Mouse (Mus musculus): ENCODE results near the gene Olfr1037. TPM values are rescaled to one million over a fixed set of nuclear protein-coding genes. Genes with fewer than 3 reads are reported as not detected.

Olfr1037 gene
- polyA plus RNA-seq, 1 experiment from 2014 or later = not detected

DNA sequence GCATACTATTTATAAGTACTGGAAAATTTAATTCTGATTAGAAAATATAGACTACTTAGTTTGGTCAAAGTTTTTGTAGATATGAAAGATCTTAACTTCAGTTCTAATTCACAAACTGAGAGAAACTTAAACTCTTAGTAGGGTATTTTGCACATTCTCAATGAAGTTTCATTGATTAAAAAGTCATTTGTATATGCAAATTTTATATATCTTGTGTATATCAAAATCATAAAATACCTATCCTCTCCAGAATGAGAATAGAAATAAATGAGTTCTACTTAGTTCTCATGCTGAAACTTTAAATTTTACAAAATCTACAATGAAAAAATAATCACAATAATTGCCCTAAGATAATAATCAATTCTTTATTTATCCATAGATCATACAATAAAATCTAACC lies 41.6 kb downstream of the Olfr1037 start, which contains the start of gene Olfr1034:
TSS of gene Olfr1034 (plus strand) at position 301 of the 400 bp plus-strand sequence.
- DNase-seq (ENCODE audit: low spot score) (no peak), ATAC-seq (no peak)
- H3K4me3 ChIP-seq (ENCODE audit: low read depth, low read length) = no peak within 1 kb of the TSS
- no peak within 1 kb of the TSS for H3K9ac ChIP-seq (replicated peaks; ENCODE audit: low read depth)
- no peak within 1 kb of the TSS for H3K27ac ChIP-seq (ENCODE audit: low read length)
- no peak for TF ChIP-seq EP300 (IDR thresholded peaks at IDR 0.05)
- no peak for TF ChIP-seq CTCF (IDR thresholded peaks at IDR 0.05)
- H3K4me2 ChIP-seq (replicated peaks; ENCODE audit: low read depth, low read length) = no peak within 1 kb of the TSS
- H3K4me1 ChIP-seq (ENCODE audit: insufficient read depth, low read depth, low read length) = no peaks in the 10 kb centered on the region
- H3K9me3 ChIP-seq (ENCODE audit: low read length) = no peaks in the 10 kb centered on the region
- no peaks in the 10 kb centered on the region for H3K27me3 ChIP-seq (replicated peaks; ENCODE audit: insufficient read depth, low read length)
- no peaks in the 10 kb centered on the region for H3K36me3 ChIP-seq (ENCODE audit: insufficient read depth, low read length)

Other genes starting within 250 kb of the Olfr1037 start
- not detected in 2 replicates for gene Olfr1019, start 241.9 kb downstream of the Olfr1037 start, polyA plus RNA-seq (2015; fragmentation: Nextera tagmentation; extraction: Ambion mirVana)
- gene Olfr1020, start 240.4 kb downstream of the Olfr1037 start, polyA plus RNA-seq (2015; fragmentation: Nextera tagmentation; extraction: Ambion mirVana) = not detected in 2 replicates
- gene Olfr1022, start 218.8 kb downstream of the Olfr1037 start, polyA plus RNA-seq (2015; fragmentation: Nextera tagmentation; extraction: Ambion mirVana) = not detected in 2 replicates
- gene Olfr1023, start 201.7 kb downstream of the Olfr1037 start, polyA plus RNA-seq (2015; fragmentation: Nextera tagmentation; extraction: Ambion mirVana) = not detected in 2 replicates
- not detected in 2 replicates for gene Olfr1024, start 182.3 kb downstream of the Olfr1037 start, polyA plus RNA-seq (2015; fragmentation: Nextera tagmentation; extraction: Ambion mirVana)
- gene Olfr1025-ps1, start 172.2 kb downstream of the Olfr1037 start, polyA plus RNA-seq (2015; fragmentation: Nextera tagmentation; extraction: Ambion mirVana) = not detected in 2 replicates
- not detected in 2 replicates for gene Olfr1026, start 165.8 kb downstream of the Olfr1037 start, polyA plus RNA-seq (2015; fragmentation: Nextera tagmentation; extraction: Ambion mirVana)
- gene Olfr1028, start 136.9 kb downstream of the Olfr1037 start, polyA plus RNA-seq (2015; fragmentation: Nextera tagmentation; extraction: Ambion mirVana) = not detected in 2 replicates
- gene Olfr1029, start 113.5 kb downstream of the Olfr1037 start, polyA plus RNA-seq (2015; fragmentation: Nextera tagmentation; extraction: Ambion mirVana) = not detected in 2 replicates
- gene Olfr1030, start 108.1 kb downstream of the Olfr1037 start, polyA plus RNA-seq (2015; fragmentation: Nextera tagmentation; extraction: Ambion mirVana) = not detected in 2 replicates
- gene Olfr1031, start 97.1 kb downstream of the Olfr1037 start, polyA plus RNA-seq (2015; fragmentation: Nextera tagmentation; extraction: Ambion mirVana) = not detected in 2 replicates
- not detected in 2 replicates for gene Olfr1032, start 81.8 kb downstream of the Olfr1037 start, polyA plus RNA-seq (2015; fragmentation: Nextera tagmentation; extraction: Ambion mirVana)
- gene Olfr1033, start 66.8 kb downstream of the Olfr1037 start, polyA plus RNA-seq (2015; fragmentation: Nextera tagmentation; extraction: Ambion mirVana) = 3.4 and 8.8 TPM in 2 replicates
- 0.06 TPM in 1 of 2 replicates, not detected in the other for gene Olfr1034, start 41.5 kb downstream of the Olfr1037 start, polyA plus RNA-seq (2015; fragmentation: Nextera tagmentation; extraction: Ambion mirVana)
- gene Olfr1036, start 13.4 kb downstream of the Olfr1037 start, polyA plus RNA-seq (2015; fragmentation: Nextera tagmentation; extraction: Ambion mirVana) = not detected in 2 replicates
- gene Olfr1039, start 48.5 kb upstream of the Olfr1037 start, polyA plus RNA-seq (2015; fragmentation: Nextera tagmentation; extraction: Ambion mirVana) = not detected in 2 replicates
- gene Olfr1040, start 59.3 kb upstream of the Olfr1037 start, polyA plus RNA-seq (2015; fragmentation: Nextera tagmentation; extraction: Ambion mirVana) = not detected in 2 replicates
- not detected in 2 replicates for gene Olfr1042, start 74.5 kb upstream of the Olfr1037 start, polyA plus RNA-seq (2015; fragmentation: Nextera tagmentation; extraction: Ambion mirVana)
- not detected in 2 replicates for gene Olfr1043, start 80.1 kb upstream of the Olfr1037 start, polyA plus RNA-seq (2015; fragmentation: Nextera tagmentation; extraction: Ambion mirVana)
- not detected in 2 replicates for gene Olfr1044, start 90.4 kb upstream of the Olfr1037 start, polyA plus RNA-seq (2015; fragmentation: Nextera tagmentation; extraction: Ambion mirVana)
- not detected in 2 replicates for gene Olfr52, start 98.3 kb upstream of the Olfr1037 start, polyA plus RNA-seq (2015; fragmentation: Nextera tagmentation; extraction: Ambion mirVana)
- not detected in 2 replicates for gene Olfr1045, start 115.6 kb upstream of the Olfr1037 start, polyA plus RNA-seq (2015; fragmentation: Nextera tagmentation; extraction: Ambion mirVana)
- gene Olfr1046, start 131.9 kb upstream of the Olfr1037 start, polyA plus RNA-seq (2015; fragmentation: Nextera tagmentation; extraction: Ambion mirVana) = not detected in 2 replicates
- not detected in 2 replicates for gene Olfr1047, start 144.0 kb upstream of the Olfr1037 start, polyA plus RNA-seq (2015; fragmentation: Nextera tagmentation; extraction: Ambion mirVana)
- gene Olfr1048, start 152.9 kb upstream of the Olfr1037 start, polyA plus RNA-seq (2015; fragmentation: Nextera tagmentation; extraction: Ambion mirVana) = not detected in 2 replicates
- gene Olfr1049, start 170.9 kb upstream of the Olfr1037 start, polyA plus RNA-seq (2015; fragmentation: Nextera tagmentation; extraction: Ambion mirVana) = not detected in 2 replicates
- not detected in 2 replicates for gene Olfr1051, start 191.7 kb upstream of the Olfr1037 start, polyA plus RNA-seq (2015; fragmentation: Nextera tagmentation; extraction: Ambion mirVana)
- not detected in 2 replicates for gene Olfr1052, start 205.1 kb upstream of the Olfr1037 start, polyA plus RNA-seq (2015; fragmentation: Nextera tagmentation; extraction: Ambion mirVana)
- gene Olfr1053, start 227.9 kb upstream of the Olfr1037 start, polyA plus RNA-seq (2015; fragmentation: Nextera tagmentation; extraction: Ambion mirVana) = not detected in 2 replicates
- not detected in 2 replicates for gene Olfr1054, start 248.0 kb upstream of the Olfr1037 start, polyA plus RNA-seq (2015; fragmentation: Nextera tagmentation; extraction: Ambion mirVana)